Mouse (Mus musculus) lung, adult 18-20 months (tissue): Measurements from ENCODE around the gene Cyp1a1.

Experiments
- DNase-seq, 2 experiments: peaks; one replicate each; pipeline ENCODE4 v3.0.0; 2022; ENCODE audit warnings: mixed read lengths in 2 of 2

Cyp1a1 gene

DNA sequence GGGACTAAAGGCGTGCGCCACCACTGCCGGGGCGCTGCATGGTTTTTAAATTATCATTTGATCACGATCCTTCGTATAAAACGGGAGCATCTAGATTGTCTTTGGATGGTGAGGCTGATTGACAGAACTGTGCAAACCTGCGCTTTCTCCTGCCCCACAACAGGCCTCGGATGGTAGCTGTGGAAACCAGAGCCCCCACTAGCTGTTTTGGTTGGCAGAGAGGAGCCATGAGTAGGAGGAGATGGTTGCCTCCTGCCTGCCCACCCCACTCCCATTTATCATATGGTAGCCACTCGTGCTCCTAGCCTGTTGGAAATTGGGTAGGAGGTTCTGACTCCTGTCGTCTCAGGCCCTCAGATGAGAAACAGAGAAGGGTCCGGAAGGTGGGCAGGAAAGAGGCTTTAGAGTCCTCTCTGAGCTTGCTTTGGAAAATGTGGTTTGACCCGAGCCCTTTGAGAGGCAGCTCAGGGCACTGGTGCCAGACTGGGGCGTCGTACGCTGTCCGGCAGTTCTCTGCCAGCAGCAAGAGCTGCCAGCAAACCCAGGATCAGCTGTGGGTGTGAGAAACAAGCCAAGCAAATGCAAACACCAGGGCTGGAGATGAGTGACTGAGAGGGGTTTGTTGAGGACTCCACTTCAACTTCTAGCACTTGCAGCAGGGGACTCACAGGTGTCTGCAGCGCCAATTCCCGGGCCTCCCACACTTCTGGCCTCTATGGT, 30.9 kb upstream of the Cyp1a1 start:
- no peak for DNase-seq

DNA sequence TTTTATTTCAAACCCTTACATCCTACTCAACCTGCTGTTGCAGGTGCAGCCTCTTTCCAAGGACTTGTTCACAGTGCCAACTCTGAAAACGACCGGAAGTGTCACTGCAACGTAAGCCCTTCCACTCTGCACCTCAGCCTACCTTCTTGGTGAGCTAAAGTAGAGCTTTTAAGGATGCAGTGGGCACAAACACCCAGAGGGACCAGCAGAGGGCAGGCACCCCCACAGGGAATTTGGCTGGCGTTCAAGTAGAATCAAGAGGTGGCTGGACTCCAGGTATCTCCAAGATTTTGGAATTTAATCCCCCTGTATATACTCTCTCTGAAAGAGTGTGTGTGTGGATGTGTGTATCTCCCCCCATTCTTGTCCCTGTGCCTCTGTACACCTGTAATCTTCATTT, 29.9 kb upstream of the Cyp1a1 start:
- no peak for DNase-seq

DNA sequence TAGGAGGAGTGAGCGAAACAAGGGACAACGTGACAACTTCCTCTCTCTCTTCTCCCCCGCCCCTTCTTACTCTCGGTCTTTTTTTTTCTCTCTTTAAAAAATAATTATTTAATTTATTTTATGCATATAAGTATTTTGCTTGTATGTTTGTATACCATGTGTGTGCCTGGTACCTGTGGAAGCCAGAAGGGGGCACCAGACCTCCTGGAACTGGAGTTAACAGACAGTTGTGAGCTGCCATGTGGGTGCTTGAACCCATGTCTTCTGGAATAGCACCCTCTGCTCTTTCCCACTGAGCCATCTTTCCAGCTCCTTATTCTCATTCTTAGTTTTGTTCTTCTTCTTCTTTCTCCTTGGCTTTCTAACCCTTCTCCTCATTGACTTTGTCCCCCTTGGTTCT, 28.8 kb upstream of the Cyp1a1 start:
- no peak for DNase-seq

DNA sequence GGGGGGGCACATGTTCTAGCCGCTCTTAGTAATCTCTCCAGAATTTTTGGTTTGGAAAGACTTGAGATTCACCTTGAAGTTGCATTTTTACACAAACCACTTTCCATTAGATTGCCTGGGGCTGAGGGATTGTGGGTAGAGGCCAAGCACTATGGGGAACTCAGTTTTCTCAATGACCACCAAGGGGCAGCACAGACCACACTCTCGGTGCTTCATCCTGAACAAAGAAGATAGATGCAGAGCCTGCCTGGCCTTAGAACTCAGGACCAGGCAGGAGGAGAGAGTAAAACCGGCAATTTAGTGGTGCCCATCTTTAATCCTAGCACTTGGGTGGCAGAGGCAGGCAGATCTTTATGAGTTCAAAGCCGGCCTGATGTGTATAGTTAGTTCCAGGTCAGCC, 28.0 kb upstream of the Cyp1a1 start:
- DNase-seq, result peak; percentile 76 to 84

DNA sequence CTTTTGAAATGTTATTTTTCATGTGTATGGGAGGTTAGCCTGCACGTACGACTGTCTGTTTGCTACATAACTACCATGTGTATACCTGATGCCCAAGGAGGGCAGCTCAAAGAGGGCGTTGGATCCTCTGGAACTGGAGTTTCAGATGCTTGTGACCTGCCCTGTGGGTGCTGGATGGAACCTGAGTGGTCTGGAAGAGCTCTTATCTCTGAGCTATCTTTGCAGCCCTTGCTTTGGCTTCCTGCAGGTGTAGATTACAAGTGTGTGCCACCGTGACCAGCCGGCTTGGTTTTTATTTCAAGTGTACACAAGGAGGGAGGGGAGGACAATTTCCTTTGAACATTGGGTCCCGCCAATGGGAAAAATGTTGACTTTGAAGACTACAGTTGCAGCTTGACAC, 27.2 kb upstream of the Cyp1a1 start:
- no peak for DNase-seq

DNA sequence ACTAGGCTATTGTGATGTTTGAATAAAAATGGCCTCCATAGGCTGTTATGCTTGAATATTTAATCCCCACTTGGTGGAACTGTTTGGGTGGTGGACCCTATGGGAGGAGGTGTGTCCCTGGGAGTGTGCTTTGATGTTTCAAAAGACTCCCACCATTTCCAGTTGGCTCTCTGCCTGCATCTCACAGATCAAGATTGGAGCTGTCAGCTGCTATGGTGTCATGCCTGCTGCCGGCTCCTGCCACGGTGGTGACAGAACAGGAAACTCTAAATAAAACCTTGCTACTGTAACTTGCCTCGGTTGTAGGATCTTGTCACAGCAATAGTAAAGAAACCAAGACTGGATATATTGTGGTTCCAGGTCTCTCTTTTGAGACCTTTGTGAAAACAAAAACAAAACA, 26.2 kb upstream of the Cyp1a1 start:
- DNase-seq, result no peak

DNA sequence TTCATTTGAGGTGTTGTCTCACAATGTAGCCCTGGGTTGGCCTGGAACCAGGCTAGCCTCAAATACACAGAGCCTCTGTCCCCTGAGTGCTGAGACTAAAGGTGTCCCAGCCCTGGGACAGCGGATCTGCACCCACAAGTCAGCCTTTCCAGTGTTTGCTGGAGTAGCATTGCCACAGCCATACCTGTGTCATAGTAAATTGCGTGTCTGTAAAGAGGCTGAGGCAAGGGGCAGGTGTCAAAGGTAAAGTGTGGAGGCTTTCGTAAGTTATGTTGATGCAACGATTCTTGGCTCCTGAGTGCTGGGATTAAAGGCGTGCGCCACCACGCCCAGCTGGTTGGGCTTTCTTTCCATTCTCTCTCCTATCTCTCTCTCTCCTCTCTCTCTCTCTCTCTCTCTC, 23.1 kb upstream of the Cyp1a1 start:
- DNase-seq, result no peak

DNA sequence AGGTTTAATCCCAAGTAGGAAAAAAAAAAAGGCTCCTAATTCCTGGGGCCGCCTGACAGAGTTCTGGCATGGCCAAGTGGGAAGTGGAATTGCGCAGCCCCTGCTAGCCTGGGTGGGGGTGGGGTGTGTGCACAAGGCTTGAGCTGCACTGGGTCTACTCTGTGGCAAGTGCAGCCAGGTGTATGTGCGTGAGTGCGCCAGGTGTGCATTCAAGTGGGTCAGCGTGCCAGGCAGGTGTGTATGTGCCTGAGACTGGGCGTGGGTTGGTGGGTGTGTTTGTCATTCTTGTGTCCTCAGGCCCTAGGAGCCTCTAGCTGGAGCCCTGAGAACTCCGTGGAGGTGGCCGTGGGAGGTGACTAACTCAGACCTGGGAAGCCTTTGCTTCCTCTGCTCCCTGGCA, 21.2 kb upstream of the Cyp1a1 start:
- DNase-seq, result no peak

DNA sequence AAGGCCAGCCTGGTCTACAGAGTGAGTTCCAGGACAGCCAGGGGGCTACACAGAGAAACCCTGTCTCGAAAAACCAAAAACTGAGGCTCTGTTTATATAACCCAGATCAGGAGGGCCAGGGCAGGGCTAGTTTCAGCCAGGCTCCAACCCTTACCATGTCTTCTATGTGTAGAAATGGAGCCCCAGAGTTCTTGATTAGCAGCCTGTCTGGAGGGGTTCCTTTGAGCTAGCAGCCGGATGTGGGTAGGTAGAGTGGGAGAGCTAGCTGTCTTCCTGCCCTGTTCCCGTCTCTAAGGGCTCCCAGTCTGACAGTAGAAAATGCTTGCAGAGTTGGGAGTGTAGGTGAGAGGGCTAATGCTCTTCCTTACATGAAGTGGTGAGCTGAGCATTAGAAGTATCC, 20.6 kb upstream of the Cyp1a1 start:
- DNase-seq, result no peak

DNA sequence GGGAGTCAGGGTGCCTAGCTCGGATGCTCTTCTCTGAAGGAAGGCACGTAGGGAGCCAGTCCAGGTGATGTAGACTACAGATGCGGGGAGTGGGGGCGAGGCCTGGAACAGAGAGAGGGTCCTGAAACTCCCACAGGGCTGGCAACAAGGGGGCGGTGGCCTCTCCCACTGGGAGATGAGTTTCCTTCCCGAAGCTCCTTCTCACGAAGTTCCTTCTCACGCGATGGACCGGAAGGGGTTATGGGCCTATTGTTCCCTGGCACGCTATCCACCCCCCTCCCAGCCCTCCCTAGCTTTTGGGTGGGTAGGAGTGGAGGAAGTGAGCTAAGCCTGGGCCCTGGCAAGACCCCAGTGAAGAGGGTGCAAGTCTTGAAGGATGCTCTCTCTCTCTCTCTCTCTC, 19.9 kb upstream of the Cyp1a1 start:
- peak; percentile 55 to 76 for DNase-seq

DNA sequence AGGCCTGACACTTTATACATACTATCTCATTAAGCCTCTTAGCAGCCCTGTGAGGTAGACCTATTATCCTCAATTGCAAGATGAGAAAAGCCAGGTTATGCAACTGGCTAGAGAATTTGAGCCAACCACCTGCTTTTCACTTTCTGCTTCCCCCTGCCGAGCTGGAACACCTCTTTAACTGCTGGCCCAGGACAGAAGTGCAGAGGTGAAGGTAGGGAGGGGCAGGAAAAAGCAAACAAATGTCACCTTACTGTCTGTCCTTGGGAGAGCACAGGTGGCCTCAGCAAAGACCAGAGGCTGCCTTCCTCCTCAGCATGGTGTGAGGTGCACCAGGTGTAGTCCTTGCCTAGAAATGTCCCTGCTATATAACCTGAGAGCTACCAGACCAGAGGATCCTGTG, 19.5 kb upstream of the Cyp1a1 start:
- DNase-seq, result no peak

DNA sequence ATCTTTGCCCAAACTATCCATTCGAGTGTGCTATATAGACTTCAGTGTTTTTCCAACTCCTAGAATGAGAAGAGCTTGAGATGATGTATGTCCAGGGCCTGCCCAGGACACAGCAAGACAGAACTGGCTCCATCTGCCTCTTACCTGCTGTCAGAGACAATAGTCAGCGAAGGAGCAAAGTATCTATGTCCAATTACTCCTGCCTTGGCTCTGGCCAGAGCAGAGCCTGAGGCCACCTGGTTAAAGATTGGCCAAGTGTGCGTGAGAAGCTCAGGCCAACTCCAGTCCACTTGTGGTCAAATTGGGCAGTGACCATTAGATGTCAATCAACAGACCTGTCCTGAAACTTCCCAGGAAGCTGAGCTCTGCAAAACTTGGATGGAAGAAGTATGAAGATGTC, 18.2 kb upstream of the Cyp1a1 start:
- DNase-seq, result no peak

DNA sequence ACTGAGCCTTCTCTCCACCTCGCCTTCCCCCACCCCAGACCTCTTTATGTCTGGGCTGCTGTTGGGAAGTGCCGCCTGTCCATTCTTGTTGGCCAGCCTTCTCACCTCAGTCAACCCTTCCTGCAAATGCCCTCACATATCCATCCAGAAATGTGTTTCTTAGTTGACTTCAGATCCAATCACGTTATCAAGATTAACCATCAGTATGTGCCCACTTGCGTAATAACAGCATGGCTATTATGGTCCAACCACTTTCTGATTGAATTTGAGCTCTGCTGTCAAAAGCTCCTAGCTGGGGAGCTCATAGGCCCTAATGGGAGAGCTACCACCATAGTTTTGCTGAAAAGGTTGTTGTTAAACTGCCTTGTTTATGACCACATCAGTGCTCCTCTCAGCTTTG, 16.7 kb upstream of the Cyp1a1 start:
- no peak for DNase-seq

DNA sequence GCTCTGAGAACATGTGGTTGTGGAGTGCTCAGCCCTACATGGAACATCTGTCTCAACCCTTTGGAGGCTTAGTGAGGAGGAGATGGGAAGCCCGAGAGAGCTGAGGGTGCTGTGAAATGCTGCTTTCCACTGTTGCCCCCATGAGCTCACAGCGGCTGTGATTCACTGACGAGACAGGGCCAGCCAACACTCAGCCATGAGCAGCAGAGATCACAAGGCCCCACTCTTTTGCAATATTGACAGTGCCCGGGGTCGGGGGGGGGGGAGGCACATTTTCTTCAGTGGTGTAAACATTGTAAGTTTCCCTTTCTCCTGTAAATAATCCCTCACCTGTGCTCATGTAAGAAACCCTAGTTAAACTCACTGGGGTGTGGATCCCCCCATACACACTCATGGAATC, 16.2 kb upstream of the Cyp1a1 start:
- DNase-seq, result no peak

DNA sequence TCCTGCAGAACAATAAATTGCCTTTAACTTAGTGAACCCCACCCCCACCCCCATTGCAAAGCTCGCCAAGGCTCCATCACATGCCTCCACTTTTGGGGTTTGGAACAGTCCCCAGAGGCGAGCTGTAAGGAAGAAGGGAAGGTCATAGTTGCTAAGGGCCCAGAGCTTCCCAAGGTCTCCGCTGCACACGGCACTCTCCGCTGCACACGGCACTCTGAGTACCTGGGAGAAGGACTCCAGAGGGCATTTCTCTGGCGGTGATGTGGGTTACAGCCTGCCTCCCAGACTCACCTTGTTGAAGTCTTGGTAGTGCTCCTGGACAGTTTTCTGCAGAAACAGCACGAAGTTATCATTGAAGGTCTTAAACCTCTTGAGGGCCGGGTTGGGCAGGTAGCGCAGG, 6.3 kb upstream of the Cyp1a1 start:
- DNase-seq, result no peak

DNA sequence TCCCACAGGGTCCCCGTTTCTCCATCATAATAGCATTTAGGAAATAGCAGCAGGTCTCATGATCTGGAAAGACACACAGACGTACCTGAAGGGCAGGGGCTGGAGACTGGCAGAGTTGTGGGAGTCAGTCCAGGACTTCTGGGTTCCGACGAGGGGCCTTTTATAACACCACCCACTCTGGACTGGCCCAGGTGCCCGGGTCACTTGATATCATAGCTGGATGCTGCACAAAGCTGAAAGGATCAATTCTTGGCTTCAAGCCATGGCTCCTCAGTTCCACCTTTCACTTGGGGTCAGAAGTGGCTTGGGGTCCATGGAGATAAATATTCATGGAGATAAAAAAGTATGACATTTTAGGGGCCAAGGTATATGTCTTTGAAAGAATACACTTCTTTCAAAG, 4.2 kb upstream of the Cyp1a1 start, which contains the start of gene Cyp1a2:
Cyp1a2 (minus strand) TSS at position 184 of the 400 bp plus-strand sequence.
- no peak for DNase-seq

DNA sequence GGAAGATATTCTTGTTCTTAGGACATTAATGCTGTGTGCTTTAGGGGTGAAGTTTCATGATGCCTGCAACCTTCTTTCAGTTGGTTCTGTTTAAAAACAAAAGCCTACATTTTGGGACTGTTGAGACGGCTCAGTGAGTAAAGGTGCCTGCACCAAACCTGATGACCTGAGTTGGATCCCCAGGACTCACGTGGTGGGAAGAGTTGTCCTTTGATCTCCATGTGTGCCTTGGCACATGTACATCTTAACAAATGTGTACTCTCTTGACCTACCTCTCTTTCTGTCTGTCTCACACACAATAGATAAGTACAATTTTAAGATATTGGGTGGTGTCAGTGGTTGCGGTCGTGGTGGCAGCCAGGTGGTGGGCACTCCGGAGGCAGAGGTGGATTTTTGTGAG, 1.7 kb upstream of the Cyp1a1 start:
- no peak for DNase-seq

DNA sequence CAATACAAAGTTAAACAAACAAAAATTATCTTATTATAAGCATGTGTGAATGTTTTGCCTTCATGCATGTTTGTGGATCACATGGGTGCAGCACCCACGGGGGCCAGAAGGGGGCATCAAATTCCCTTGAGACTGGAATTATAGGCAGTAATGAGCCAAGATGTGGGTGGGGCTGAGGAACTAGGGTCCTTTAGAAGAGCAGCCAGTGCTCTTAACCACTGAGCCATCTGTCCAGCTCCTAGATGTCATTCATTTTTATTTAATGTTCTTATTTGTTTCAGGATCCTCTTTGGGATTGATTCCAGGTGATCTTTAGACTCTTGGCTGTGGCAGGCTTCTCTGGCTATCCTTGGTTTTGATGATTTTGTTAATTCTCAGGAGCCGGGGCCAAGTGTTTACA, 430 bp downstream of the Cyp1a1 start:
- DNase-seq, result peak; percentile 47 to 55

DNA sequence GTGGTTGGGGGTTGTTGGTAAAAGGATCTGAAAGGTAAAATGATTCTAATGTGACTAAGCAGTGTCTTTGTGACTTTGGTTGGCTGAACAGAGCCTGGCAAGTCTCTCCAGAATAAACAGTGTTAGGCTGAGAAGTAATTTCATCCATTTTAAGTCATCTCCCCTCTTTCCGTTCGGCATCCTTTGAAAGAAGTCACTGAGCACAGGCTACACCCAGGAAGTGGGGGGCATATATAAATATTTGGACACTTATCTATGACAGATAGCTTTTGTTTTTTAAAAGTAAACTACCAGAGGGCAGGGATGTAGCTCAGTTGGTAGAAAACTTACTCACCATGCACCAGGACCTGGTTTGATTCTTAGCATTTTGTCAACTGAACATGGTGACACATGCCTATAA, 878 bp downstream of the Cyp1a1 start:
- no peak for DNase-seq

DNA sequence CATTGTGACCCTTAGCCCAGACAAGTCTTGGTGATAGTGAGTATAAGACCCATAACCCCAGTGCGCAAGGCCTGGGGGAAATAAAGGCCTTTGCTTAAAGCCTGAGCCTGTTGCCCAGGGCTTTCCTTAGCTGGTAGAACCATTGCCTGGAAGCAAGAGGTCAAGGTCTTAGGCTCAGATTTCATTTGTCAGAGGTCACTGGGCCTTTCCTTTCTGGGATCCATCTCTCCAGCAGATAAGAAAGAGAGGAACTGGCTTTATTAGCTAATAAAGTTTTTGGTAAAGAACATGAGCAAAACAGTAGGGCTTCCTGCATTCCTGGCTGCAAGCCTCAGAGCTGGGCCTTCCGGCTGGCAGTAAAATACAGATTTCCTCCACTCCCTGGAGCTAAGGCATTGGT, 6.4 kb downstream of the Cyp1a1 start:
- DNase-seq, result no peak

DNA sequence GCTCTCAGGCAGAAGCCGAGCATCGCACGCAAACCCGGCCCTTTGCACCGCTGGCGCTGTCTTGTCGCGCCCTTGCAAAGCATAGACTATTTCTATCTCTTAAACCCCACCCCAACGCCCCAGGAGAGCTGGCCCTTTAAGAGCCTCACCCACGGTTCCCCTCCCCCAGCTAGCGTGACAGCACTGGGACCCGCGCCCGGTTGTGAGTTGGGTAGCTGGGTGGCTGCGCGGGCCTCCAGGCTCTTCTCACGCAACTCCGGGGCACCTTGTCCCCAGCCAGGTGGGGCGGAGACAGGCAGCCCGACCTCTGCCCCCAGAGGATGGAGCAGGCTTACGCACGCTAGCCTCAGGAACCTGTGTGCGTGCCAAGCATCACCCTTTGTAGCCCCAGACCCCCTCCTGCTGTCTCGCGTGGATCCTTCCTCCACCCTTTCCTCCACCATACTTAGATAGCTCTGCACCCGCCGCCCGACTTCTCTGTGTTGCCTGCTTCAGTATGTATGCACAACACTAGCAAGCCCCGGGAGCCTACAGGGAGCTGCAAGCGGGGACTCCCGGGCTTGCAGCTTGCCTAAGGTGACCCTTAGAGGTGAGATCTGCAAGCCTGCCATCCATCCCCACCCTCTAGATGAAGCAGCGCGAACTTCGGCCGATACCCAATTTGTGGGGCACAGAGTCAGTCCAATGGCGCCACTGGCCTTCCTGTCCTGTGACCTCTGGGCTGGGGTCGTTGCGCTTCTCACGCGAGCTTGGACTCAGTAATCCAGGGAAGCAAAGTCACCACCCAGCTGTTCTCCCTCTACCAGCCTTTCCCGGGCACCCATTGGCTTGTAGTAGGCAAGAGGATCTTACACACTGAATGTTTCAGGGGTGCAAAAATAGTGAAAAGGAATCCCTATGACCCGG, 8.9 kb downstream of the Cyp1a1 start:
- peak; percentile 28 to 56 for DNase-seq

DNA sequence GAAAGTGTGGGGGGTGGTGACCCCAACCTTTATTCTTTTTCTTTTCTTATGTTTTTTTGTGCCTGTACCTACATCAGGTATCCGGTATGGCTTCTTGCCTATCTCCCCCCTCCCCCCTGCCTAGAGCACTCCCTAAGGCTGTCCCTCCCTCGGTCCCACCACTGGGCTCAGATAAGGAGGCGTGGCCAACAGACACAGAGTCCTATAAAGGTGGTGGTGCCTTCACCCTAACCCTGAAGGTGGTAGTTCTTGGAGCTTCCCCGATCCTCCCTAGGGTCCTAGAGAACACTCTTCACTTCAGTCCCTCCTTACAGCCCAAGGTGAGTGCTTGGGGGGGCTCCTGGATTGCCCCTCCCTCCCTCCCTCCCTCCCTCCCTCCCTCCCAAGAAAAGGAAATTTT, 9.7 kb downstream of the Cyp1a1 start:
- no peak for DNase-seq

DNA sequence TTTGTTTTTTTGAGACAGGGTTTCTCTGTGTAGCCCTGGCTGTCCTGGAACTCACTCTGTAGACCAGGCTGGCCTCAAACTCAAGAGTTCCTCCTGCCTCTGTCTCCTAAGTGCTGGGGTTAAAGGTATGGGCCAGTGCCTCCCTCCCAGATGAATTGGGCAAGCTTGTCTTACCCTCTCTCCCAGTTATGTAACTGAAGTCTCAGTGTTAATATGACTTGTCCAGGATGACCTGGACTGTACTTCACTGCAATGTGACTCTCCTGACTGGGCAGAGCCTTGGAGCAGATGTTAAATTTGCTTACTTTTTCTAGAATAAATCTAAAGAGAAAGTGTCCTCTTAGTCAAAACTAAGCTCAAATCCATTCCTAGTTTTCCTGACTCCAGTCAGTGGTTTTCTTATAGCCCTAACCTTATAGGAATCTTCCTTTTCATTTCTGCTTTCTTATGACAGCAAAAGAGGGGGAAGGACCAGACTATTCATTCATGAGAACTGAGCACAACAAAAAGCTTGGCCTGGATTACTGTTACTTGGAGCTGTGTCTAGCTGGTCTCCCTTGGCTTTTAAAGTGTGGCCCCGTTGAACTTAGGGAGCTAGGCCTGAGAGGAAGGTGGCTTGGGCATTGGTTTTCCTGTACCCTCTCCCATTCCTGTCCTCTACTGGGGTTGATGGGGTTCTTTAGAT, 10.9 kb downstream of the Cyp1a1 start:
- DNase-seq, result no peak

DNA sequence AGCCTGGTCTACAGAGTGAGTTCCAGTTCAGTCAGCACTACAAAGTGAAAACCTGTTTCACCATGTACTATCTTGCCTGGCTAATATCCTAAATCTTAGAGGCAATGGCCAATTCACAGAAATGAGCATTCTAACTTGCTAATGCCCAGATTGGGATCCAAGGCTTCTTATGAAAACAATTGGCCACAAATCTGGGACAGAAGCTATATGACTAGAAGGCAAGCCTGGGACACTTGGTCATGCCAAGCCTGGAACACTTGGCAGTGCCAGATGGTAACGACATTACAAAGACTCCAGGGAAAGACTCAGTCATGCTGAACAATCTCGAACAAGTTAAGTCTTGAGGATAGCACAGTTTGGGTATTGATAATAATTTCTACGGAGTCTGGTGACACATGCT, 18.8 kb downstream of the Cyp1a1 start:
- DNase-seq, result no peak
